Mouse (Mus musculus): ENCODE measurements around the gene Bod1l. TPM values are rescaled to one million over a fixed set of nuclear protein-coding genes. Genes with fewer than 3 reads are reported as not detected.
A peak's percentile ranks its signal among the peaks of the same experiment; 100 is the strongest.

Gene Bod1l
- 29.1 and 30.0 TPM in 2 replicates for polyA plus RNA-seq (2016; fragmentation: Nextera tagmentation; extraction: Ambion mirVana)

DNA sequence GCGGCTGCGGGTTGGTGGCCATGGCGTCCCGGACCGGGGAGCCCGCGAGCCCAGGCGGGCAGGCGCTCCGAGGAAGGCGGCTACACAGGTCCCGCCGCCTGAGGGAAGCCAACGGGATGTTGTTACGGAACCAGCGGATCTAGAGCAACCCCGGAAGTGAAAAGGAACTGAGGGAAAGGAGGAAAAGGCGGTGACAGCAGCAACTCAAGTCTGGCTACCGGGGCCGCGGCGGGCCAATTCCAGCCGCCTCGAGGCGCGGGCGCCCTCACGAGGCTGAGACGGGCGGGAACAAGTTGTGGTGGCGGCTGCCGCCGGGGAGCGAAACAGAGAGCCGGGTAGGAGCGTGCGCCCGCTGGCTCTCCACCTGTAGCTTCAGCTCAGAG, at the start of gene Bod1l:
TSS of gene Bod1l (minus strand) at position 169 of the 383 bp plus-strand sequence.
- Histone ChIP-seq H3K36me3 (replicated peaks) (no peaks in the 10 kb centered on the region), H3K9me3 (no peaks in the 10 kb centered on the region), H3K4me1 (peaks cover 18% of the 10 kb centered on the region), H3K27ac (peak within 1 kb of the TSS; percentile 67), H3K4me3 (replicated peaks) (peak within 1 kb of the TSS; percentile 95), H3K9ac (peak within 1 kb of the TSS; percentile 82), H3K4me2 (peak within 1 kb of the TSS; percentile 74), H3K27me3 (no peaks in the 10 kb centered on the region)
- WGBS: 0% methylated on average over 33 of the region's 38 CpGs
- ATAC-seq (ENCODE audit: low FRiP score): peak; percentile 95

DNA sequence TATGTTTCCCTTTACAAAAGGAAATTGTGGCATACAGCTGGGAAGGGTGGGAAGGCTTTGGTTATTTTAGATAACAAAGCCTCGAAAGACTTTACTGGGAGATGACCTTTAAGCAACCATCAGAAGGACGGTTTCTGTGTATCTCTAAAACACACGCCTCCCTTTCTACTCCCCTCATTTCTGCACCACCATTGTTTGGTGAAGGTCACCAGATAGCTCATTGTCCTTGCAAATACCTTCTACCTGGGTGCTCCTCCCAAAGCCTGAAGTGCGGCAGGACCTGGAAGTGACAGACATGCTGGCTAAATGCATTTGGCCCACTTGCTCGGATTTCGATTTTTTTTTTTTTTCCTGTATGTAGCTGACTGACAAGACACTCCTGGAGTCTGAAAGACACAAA, 49.2 kb upstream of the Bod1l start:
- H3K36me3 ChIP-seq (replicated peaks): no peaks in the 10 kb centered on the region
- H3K27ac ChIP-seq: no peak overlapping the region
- 85% methylated on average over 6 of the region's 6 CpGs for WGBS
- no peaks in the 10 kb centered on the region for H3K27me3 ChIP-seq
- no peak for ATAC-seq (ENCODE audit: low FRiP score)
- no peaks in the 10 kb centered on the region for H3K9me3 ChIP-seq
- no peak overlapping the region for H3K9ac ChIP-seq
- H3K4me1 ChIP-seq: no peaks in the 10 kb centered on the region
- no peak overlapping the region for H3K4me2 ChIP-seq
- H3K4me3 ChIP-seq (replicated peaks): no peak overlapping the region

DNA sequence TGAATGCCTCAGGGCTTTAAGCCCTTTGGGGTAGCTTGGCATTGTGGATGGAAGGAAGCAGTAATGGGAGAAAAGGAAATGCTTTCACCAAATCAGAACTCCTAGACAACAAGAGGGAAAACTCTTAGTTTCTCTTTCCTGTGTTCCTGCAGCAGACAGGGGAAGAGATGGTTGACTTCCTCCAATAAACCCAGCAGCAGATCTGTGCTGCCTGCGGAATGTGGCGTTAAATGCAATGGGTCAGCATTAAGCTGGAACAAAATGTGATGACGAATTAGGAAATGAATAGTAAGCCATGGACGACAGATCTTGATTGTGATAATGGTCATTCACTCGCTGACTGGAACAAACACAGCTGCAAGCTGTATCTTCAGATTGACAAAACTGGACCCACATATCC, 46.8 kb upstream of the Bod1l start:
- Histone ChIP-seq H3K9ac (no peak overlapping the region), H3K36me3 (replicated peaks) (no peaks in the 10 kb centered on the region), H3K27ac (no peak overlapping the region), H3K4me2 (no peak overlapping the region), H3K4me1 (no peaks in the 10 kb centered on the region), H3K27me3 (no peaks in the 10 kb centered on the region), H3K4me3 (replicated peaks) (no peak overlapping the region), H3K9me3 (no peaks in the 10 kb centered on the region)
- ATAC-seq (ENCODE audit: low FRiP score): no peak
- WGBS: 70% methylated on average over 5 of the region's 5 CpGs

DNA sequence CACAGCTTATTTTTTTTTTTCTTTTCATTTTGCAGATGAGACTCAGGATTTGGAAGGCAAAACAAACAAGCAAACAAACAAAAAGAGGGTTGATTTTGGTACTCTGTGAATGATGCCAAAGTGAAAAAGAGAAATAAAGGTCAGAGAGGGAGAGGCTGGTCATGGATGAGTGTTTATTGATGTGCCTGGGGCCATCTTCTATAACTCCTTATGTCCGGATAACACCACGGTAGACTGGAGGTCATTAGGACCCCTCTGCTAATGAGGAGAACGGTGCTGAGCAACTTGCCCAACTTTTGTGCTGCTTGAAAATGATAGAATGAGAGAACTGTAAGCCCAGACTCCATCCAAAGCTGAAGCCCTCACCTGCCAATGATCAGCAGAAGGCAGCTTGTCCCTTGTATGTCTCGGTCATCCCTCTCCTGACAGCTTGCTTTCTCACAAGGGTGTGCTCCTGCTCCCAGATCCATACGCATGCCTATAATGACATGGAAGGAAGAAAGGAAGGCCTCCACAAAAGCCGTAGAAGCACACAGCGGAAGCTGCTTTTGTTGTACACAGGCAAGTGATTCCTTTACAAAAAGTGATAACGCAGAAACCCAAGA, 45.2 kb upstream of the Bod1l start:
- no peaks in the 10 kb centered on the region for H3K36me3 ChIP-seq (replicated peaks)
- H3K27me3 ChIP-seq: no peaks in the 10 kb centered on the region
- no peaks in the 10 kb centered on the region for H3K9me3 ChIP-seq
- no peak overlapping the region for H3K9ac ChIP-seq
- H3K27ac ChIP-seq: no peak overlapping the region
- H3K4me2 ChIP-seq: no peak overlapping the region
- WGBS: 67% methylated on average over 8 of the region's 8 CpGs
- no peak overlapping the region for H3K4me3 ChIP-seq (replicated peaks)
- ATAC-seq (ENCODE audit: low FRiP score): no peak
- no peaks in the 10 kb centered on the region for H3K4me1 ChIP-seq

DNA sequence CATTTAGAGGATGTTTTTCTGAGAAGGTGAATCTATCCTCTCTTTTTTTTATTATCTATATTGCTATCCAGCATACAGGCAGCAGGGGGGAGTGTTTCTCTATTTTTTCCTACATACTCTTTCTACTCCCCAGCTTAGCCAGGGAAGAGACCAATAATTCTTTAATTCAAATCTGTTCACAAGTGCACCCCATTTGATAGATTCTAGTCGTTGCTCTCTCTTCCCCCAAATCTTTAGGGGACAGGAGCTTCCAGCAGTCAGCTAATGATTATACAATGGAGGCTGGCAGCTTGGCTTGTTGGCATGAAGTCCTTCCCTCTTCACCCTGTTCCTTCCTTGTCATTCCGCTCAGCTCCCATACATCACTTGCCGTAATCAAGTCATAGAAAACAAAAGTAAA, 44.7 kb upstream of the Bod1l start:
- Histone ChIP-seq H3K27ac (no peak overlapping the region), H3K9ac (no peak overlapping the region), H3K27me3 (peaks cover 3% of the 10 kb centered on the region; the same call in 1 of the 2 replicates), H3K4me1 (no peaks in the 10 kb centered on the region), H3K4me3 (replicated peaks) (no peak overlapping the region), H3K4me2 (no peak overlapping the region), H3K36me3 (replicated peaks) (no peaks in the 10 kb centered on the region), H3K9me3 (no peaks in the 10 kb centered on the region)
- 52% methylated on average over 3 of the region's 3 CpGs for WGBS
- ATAC-seq (ENCODE audit: low FRiP score): peak; percentile 72

DNA sequence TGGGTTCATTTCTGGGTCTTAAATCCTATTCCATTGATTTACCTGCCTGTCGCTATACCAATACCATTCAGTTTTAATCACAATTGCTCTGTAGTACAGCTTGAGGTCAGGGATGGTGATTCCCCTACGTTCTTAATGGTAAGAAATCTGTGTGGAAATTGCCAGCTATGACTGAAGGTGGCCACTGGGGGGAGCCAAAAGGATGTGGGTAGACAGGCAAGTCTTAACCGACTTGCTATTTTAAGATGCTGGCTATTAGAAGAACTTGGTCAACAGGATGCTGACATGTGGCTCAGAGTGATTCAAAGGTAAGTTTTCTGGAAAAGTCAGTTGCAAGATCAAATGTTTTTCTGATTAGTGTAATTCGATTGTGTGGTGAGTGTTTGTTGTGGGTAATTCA, 43.6 kb upstream of the Bod1l start:
- Histone ChIP-seq H3K27me3 (peaks cover 5% of the 10 kb centered on the region; the same call in 1 of the 2 replicates), H3K4me3 (replicated peaks) (no peak overlapping the region), H3K4me1 (no peaks in the 10 kb centered on the region), H3K36me3 (replicated peaks) (no peaks in the 10 kb centered on the region), H3K4me2 (no peak overlapping the region), H3K27ac (no peak overlapping the region), H3K9me3 (no peaks in the 10 kb centered on the region), H3K9ac (no peak overlapping the region)
- 0 out of 2 replicates have a peak, but pooled peaks have one; percentile 36 for ATAC-seq (ENCODE audit: low FRiP score)
- WGBS: 9% methylated on average over 4 of the region's 4 CpGs

DNA sequence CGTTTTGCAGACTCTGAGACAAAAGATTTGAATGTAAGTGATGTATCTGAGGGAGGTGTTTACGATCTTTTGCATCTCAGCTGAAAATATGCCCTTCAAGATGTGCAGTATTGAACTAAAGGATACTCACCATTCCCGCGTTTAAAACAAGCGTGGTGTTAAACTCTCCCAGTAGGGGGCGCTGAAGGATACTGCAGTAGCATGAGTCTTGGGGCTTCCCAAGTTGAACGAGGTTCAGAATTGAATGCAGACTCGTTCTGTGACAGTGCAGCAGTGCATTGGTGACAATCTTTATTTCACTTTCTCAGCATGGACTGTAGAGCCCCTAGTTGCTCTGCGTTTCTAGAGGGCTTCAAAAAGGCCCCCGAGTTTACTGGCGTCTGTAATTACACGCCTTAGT, 40.4 kb upstream of the Bod1l start:
- no peaks in the 10 kb centered on the region for H3K36me3 ChIP-seq (replicated peaks)
- H3K9me3 ChIP-seq: no peaks in the 10 kb centered on the region
- H3K27ac ChIP-seq: no peak overlapping the region
- H3K4me1 ChIP-seq: no peaks in the 10 kb centered on the region
- H3K9ac ChIP-seq: no peak overlapping the region
- peaks cover 5% of the 10 kb centered on the region; the same call in 1 of the 2 replicates for H3K27me3 ChIP-seq
- 26% methylated on average over 12 of the region's 12 CpGs for WGBS
- H3K4me2 ChIP-seq: no peak overlapping the region
- no peak overlapping the region for H3K4me3 ChIP-seq (replicated peaks)
- peak; percentile 46; the same call in 1 of the 2 replicates for ATAC-seq (ENCODE audit: low FRiP score)

DNA sequence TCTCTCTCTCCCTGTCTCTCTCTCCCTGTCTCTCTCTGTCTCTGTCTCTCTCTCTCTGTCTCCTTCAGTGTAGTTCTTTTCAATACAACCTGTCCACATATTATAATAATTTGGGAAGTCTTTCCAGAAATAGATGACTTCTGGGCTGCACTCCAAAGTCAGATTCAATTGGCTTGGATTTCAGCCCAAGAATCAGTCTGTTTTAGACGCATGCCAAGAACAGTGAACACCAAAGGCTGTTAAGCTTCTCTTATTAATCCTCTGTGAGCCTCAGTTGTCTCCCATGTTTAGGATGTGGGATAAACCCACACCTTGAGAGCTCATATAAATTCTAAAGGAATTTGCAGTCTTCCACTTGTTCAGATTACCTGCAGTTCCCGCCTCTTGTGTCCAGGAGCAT, 27.0 kb upstream of the Bod1l start:
- 80% methylated on average over 2 of the region's 2 CpGs for WGBS
- Histone ChIP-seq H3K36me3 (replicated peaks) (no peaks in the 10 kb centered on the region), H3K4me1 (no peaks in the 10 kb centered on the region), H3K27me3 (no peaks in the 10 kb centered on the region), H3K4me3 (replicated peaks) (no peak overlapping the region), H3K9me3 (no peaks in the 10 kb centered on the region), H3K9ac (no peak overlapping the region), H3K4me2 (no peak overlapping the region), H3K27ac (no peak overlapping the region)
- ATAC-seq (ENCODE audit: low FRiP score): no peak

DNA sequence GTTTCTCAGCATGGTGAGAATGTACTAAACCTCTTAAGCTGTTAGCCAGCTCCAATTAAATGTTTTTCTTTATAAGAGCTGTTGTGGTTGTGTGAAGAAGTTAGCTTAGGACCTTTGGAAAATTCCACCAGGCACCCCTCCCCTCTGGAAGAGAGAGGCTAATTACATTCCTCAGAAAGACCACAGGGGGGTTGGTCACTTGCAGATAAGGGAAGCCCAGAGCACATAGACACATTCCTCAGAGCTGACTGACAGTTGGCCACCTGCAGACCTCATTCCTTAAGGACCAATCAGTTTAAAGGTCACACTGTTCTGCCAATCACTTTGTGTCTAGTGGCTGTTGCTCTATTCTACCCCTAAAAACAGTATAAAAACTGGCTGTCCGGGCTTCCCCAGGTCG, 11.7 kb upstream of the Bod1l start:
- no peaks in the 10 kb centered on the region for H3K27me3 ChIP-seq
- no peak for ATAC-seq (ENCODE audit: low FRiP score)
- no peak overlapping the region for H3K4me2 ChIP-seq
- H3K4me1 ChIP-seq: no peaks in the 10 kb centered on the region
- no peak overlapping the region for H3K9ac ChIP-seq
- 77% methylated on average over 2 of the region's 2 CpGs for WGBS
- no peak overlapping the region for H3K27ac ChIP-seq
- H3K4me3 ChIP-seq (replicated peaks): no peak overlapping the region
- no peaks in the 10 kb centered on the region for H3K9me3 ChIP-seq
- no peaks in the 10 kb centered on the region for H3K36me3 ChIP-seq (replicated peaks)

DNA sequence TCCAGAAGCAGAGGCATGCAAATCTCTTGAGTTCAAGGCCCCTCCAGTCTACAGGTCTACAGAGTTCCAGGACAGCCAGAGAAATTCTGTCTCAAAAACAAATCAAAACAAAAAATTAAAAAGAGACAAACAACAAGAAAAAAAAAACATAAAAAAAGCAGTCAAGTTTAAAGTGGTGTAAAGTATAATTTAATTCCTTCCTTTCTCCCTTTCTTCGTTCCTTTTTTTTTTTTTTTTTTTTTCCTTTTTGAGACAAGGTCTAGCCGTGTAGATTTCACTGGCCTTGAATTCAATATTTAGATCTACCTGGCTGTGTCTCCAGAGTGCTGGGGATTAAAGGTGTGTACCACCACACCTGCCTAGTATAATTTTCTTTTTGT, 1.4 kb upstream of the Bod1l start:
- no peaks in the 10 kb centered on the region for H3K9me3 ChIP-seq
- H3K4me2 ChIP-seq: peak overlapping the region; percentile 74
- no peak overlapping the region for H3K27ac ChIP-seq
- ATAC-seq (ENCODE audit: low FRiP score): no peak
- 64% methylated on average over 2 of the region's 2 CpGs for WGBS
- no peak overlapping the region for H3K9ac ChIP-seq
- H3K27me3 ChIP-seq: no peaks in the 10 kb centered on the region
- H3K36me3 ChIP-seq (replicated peaks): no peaks in the 10 kb centered on the region
- H3K4me3 ChIP-seq (replicated peaks): no peak overlapping the region
- H3K4me1 ChIP-seq: peaks cover 18% of the 10 kb centered on the region

DNA sequence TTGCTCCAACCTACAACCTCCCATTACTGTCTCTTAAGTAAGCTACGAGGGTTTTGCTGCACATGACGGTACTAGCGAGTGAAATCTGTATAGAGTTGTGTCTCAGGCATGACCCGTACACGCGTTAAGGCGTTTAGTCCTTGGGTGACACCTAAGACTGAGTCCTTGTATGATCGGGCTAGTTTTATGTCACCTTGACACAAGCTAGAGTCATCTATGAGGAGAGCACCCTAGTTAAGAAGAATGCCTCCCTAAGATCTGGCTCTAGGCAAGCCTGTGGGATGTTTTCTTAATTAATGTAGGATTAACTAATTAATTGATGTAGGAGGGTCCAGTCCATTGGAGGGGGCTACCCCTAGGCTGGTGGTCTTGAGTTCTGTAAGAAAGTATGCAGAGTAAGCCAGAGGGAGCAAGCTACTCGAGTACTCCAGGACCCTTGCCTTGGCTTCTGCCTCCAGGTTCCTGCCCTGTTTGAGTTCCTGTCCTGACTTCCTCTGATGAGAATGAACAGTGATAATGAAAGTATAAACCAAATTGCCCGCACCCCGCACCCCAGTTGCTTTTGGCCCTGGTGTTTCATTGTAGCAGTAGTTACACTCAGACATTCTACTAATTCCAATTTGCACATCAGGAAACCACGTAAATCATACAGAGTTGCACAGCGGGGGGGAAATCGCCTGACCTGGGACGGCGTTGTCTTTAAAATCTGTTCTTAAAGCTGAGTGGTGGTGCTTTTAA, 874 bp upstream of the Bod1l start:
- peak overlapping the region; percentile 74 for H3K4me2 ChIP-seq
- H3K4me3 ChIP-seq (replicated peaks): peak overlapping the region; percentile 33
- no peak overlapping the region for H3K27ac ChIP-seq
- ATAC-seq (ENCODE audit: low FRiP score): peak; percentile 57
- H3K4me1 ChIP-seq: peaks cover 18% of the 10 kb centered on the region
- H3K36me3 ChIP-seq (replicated peaks): no peaks in the 10 kb centered on the region
- H3K27me3 ChIP-seq: no peaks in the 10 kb centered on the region
- no peaks in the 10 kb centered on the region for H3K9me3 ChIP-seq
- H3K9ac ChIP-seq: no peak overlapping the region
- 11% methylated on average over 16 of the region's 16 CpGs for WGBS

DNA sequence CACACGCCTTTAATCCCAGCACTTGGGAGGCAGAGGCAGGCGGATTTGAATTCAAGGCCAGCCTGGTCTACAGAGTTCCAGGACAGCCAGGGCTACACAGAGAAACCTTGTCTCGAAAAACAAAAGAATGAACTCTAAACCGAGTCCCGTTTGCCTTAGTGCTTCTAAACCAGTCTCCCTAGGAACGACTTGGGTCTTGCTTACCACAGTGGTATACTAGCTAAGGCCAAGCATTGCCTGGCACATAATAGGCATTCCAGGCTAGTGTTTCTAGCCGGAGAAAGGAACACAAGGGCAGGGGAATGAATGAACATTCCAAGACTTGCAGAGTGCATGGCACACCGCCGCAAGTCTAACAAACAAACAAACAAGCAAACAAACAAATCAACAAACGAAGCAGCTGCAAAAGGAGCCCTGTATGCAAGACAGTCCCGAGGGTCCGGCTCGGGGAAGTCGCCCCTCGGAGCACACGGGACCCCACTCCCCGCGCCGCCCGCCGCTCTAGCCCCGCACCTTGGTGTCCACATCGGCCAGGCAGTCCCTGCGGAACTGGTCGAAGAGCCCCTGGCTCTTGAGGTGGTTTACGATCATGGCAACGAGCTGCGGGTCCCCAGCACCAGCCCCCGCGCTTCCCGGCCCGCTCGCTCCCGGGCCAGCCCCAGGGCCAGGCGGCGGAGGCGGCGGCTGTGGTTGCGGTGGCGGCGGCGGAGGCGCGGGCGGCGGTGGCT, 532 bp downstream of the Bod1l start:
- Histone ChIP-seq H3K4me3 (replicated peaks) (peak overlapping the region; percentile 95), H3K9me3 (no peaks in the 10 kb centered on the region), H3K27ac (peak overlapping the region; percentile 67), H3K4me1 (peaks cover 18% of the 10 kb centered on the region), H3K9ac (peak overlapping the region; percentile 82), H3K36me3 (replicated peaks) (no peaks in the 10 kb centered on the region), H3K27me3 (no peaks in the 10 kb centered on the region), H3K4me2 (peak overlapping the region; percentile 74)
- 1% methylated on average over 45 of the region's 46 CpGs for WGBS
- ATAC-seq (ENCODE audit: low FRiP score): peak; percentile 15; the same call in 1 of the 2 replicates

All from forebrain, embryonic 12.5 days (tissue).